Mouse (Mus musculus) neural tube, embryonic 15.5 days (tissue): Measurements from ENCODE around the gene Snx29. TPM values are rescaled to one million over a fixed set of nuclear protein-coding genes. Genes with fewer than 3 reads are reported as not detected.
A peak's percentile ranks its signal among the peaks of the same experiment; 100 is the strongest.

Experiments used
- ATAC-seq: fragments of 200-750 bp; cut with Nextera tagmentation; 2 replicates; pipeline ENCODE4 v1.8.0; 2017; ENCODE audit warnings: mild to moderate bottlenecking, moderate TSS enrichment, moderate library complexity; ENCODE audit not compliant: low FRiP score
- H3K27ac ChIP-seq: fragments of 300-500 bp; sonication (generic); replicated peaks from 2 replicates; pipeline ENCODE4 v1.5.1; 2015; ENCODE audit warnings: mild to moderate bottlenecking, inconsistent platforms
- H3K27me3 ChIP-seq: fragments of 300-500 bp; sonication (generic); replicated peaks from 2 replicates; pipeline ENCODE4 v1.6.1; 2015; ENCODE audit warnings: inconsistent platforms
- H3K36me3 ChIP-seq: fragments of 300-500 bp; sonication (generic); 2 replicates; pipeline ENCODE4 v1.6.1; 2015; ENCODE audit warnings: inconsistent platforms
- H3K4me1 ChIP-seq: fragments of 300-500 bp; sonication (generic); 2 replicates; pipeline ENCODE4 v1.6.1; 2015; ENCODE audit warnings: inconsistent platforms
- H3K4me2 ChIP-seq: fragments of 300-500 bp; sonication (generic); 2 replicates; pipeline ENCODE4 v1.6.1; 2015; ENCODE audit warnings: inconsistent platforms, mild to moderate bottlenecking, moderate library complexity
- H3K4me3 ChIP-seq: fragments of 300-500 bp; sonication (generic); replicated peaks from 2 replicates; pipeline ENCODE4 v1.5.1; 2015; ENCODE audit warnings: mild to moderate bottlenecking, inconsistent platforms
- H3K9ac ChIP-seq: fragments of 300-500 bp; sonication (generic); replicated peaks from 2 replicates; pipeline ENCODE4 v1.6.1; 2015; ENCODE audit warnings: mild to moderate bottlenecking, inconsistent platforms
- H3K9me3 ChIP-seq: fragments of 300-500 bp; sonication (generic); replicated peaks from 2 replicates; pipeline ENCODE4 v1.6.1; 2016; ENCODE audit warnings: inconsistent platforms
- WGBS: fragments of 180-500 bp; shearing (Covaris S2); methylation state at CpG from one replicate; pipeline ENCODE4 v1.1.7; 2015; ENCODE audit warnings: mixed read lengths; 5-methylcytosine and 5-hydroxymethylcytosine counted together
- polyA plus RNA-seq: library from polyadenylated mRNA; unstranded; fragments of >200 nt; fragmentation: Nextera tagmentation; extraction: Ambion mirVana; gene quantifications from 2 replicates; pipeline ENCODE4 v1.2.1, GENCODE M21; 2015

Snx29 gene
- polyA plus RNA-seq, 1 experiment from 2014 or later: 18.7 TPM

DNA sequence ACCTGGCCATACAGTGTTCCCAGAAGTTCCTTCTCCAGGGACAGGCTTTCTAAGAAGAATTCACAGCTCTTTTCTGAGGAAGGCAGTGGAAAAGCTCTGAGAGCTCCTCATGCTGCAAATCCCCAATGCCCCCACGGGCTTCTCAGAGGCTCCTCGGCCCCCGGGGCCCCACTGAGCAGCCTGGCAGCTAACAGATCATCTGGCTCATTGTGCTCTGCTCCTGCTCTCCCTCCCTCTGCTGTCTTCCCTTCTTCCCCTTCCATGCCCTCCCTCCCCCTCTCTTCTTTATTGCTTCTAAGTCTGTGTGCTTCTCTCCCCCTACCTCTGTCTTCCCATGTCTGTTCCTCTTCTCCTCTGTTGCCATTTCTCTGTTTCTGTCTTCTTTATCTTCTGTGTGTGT is 314.2 kb downstream of the Snx29 start:
- no peaks in the 10 kb centered on the region for H3K9me3 ChIP-seq
- H3K4me2 ChIP-seq: 0 out of 2 replicates have a peak overlapping the region, but pooled peaks have one; percentile 15
- peak; percentile 75 for ATAC-seq
- 0% methylated on average over 3 of the region's 3 CpGs for WGBS
- no peaks in the 10 kb centered on the region for H3K36me3 ChIP-seq
- peak overlapping the region; percentile 51 for H3K27ac ChIP-seq
- peaks cover 17% of the 10 kb centered on the region for H3K4me1 ChIP-seq
- no peak overlapping the region for H3K4me3 ChIP-seq
- H3K27me3 ChIP-seq: no peaks in the 10 kb centered on the region
- no peak overlapping the region for H3K9ac ChIP-seq

DNA sequence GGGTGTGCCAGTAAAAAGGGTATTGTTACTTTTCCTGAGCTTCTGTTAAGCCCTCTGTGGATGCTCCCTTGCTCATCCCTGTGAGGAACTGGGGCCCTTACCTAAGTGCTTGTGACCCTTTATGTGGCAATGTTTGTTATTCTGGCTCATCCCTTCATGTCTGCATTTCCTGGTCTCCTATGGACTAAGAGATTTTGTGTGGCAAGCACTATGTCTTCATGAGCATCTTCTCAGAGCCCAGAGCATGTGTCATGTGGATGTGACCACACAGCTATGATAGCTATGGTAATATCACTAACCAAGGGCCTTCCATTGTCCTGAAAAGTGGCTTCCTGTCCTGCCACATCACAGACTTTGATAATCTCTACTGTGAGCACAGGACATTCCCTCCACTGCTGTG is 315.1 kb downstream of the Snx29 start:
- Histone ChIP-seq H3K27me3 (no peaks in the 10 kb centered on the region), H3K9me3 (no peaks in the 10 kb centered on the region), H3K4me1 (peaks cover 17% of the 10 kb centered on the region), H3K27ac (no peak overlapping the region), H3K4me3 (no peak overlapping the region), H3K4me2 (no peak overlapping the region), H3K9ac (no peak overlapping the region), H3K36me3 (no peaks in the 10 kb centered on the region)
- no peak for ATAC-seq

DNA sequence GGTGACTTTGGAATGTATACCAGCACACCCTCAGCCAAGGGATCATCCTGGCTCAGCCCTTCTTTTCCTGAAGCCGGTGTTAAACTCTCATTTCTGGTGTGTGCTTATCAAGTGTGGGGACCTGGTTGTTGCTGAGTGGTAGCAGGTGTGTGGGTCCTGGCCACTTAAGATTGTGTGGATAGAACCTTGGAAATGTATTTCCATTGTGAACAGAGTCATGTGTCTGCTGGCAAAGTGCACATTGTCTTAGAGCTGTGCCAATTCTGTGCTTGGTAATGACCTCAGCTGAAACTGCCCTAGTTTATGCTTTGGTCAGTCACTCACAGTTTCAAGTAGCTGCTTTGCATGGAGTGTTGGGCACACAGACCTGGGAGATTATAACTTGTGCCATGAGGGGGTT is 316.0 kb downstream of the Snx29 start:
- no peak overlapping the region for H3K4me2 ChIP-seq
- peaks cover 17% of the 10 kb centered on the region for H3K4me1 ChIP-seq
- H3K27ac ChIP-seq: no peak overlapping the region
- WGBS: 92% methylated on average over 1 of the region's 1 CpGs
- no peak for ATAC-seq
- no peak overlapping the region for H3K4me3 ChIP-seq
- H3K9ac ChIP-seq: no peak overlapping the region
- no peaks in the 10 kb centered on the region for H3K27me3 ChIP-seq
- H3K36me3 ChIP-seq: no peaks in the 10 kb centered on the region
- no peaks in the 10 kb centered on the region for H3K9me3 ChIP-seq

DNA sequence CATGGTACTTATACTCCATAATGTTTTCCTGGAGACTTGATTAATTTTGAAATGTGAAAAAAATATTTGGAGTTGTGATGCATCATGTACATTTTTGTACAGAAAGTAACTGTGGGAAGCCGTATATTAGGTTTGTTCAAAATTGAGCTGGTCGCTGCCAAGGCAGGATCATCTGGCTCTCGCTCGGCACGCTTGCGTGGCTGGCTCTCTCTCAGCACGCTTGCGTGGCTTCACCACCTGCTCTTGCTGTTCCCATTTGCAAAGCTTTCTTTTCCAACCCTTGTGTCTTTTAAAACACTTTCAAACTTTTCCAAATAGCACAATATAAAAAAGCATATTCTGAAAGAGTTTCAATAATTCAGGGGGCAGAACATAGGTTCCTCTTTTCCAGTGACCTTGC is 317.2 kb downstream of the Snx29 start:
- H3K4me3 ChIP-seq: no peak overlapping the region
- H3K4me2 ChIP-seq: no peak overlapping the region
- 84% methylated on average over 8 of the region's 8 CpGs for WGBS
- H3K27ac ChIP-seq: no peak overlapping the region
- H3K4me1 ChIP-seq: peaks cover 17% of the 10 kb centered on the region
- no peak overlapping the region for H3K9ac ChIP-seq
- ATAC-seq: no peak
- H3K36me3 ChIP-seq: no peaks in the 10 kb centered on the region
- no peaks in the 10 kb centered on the region for H3K9me3 ChIP-seq
- H3K27me3 ChIP-seq: no peaks in the 10 kb centered on the region

DNA sequence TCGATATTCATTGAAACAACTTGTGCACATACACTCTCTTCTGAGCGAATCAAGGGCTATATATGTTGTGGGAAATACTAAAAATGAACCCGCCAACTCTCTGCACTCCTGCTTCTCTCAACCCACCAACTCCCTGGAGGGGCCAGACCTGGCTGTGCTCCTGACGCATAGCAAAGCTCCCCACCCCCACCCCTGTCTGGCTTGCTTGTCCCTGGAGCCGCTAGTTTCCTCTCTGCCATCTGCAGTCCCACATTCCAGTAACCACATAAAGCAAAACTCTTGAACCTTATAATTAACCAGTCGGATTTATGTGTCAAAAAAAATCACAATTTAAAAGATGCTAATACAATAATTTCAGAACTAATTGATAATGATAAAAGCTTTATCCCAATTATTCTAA is 320.9 kb downstream of the Snx29 start:
- no peak overlapping the region for H3K27ac ChIP-seq
- WGBS: 64% methylated on average over 6 of the region's 6 CpGs
- no peaks in the 10 kb centered on the region for H3K9me3 ChIP-seq
- no peak overlapping the region for H3K9ac ChIP-seq
- no peaks in the 10 kb centered on the region for H3K36me3 ChIP-seq
- ATAC-seq: no peak
- H3K4me1 ChIP-seq: peaks cover 11% of the 10 kb centered on the region; the same call in 1 of the 2 replicates
- no peak overlapping the region for H3K4me3 ChIP-seq
- no peak overlapping the region for H3K4me2 ChIP-seq
- no peaks in the 10 kb centered on the region for H3K27me3 ChIP-seq

DNA sequence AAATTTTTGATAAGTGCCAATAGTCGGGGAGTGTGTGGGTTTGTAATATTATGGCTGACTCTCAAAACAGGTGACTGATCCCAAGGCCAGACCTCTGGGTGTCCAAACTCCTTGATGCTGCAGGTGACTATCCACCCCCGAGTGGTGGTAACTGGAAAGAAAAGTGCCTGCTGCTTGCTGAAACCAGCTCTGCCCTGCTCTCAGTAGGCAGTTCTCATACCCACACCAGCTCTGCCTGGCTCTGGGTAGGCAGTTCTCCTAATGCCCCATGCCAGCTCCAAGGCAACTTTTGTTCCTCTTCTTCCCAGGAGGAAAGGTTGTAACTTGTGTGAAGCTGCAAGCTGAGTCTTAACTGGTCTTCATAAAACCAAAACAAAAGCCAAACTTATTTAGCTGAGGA is 321.7 kb downstream of the Snx29 start:
- no peaks in the 10 kb centered on the region for H3K36me3 ChIP-seq
- no peak overlapping the region for H3K9ac ChIP-seq
- WGBS: 79% methylated on average over 2 of the region's 2 CpGs
- H3K4me1 ChIP-seq: peaks cover 10% of the 10 kb centered on the region; the same call in 1 of the 2 replicates
- no peak overlapping the region for H3K27ac ChIP-seq
- no peak overlapping the region for H3K4me2 ChIP-seq
- no peaks in the 10 kb centered on the region for H3K27me3 ChIP-seq
- ATAC-seq: no peak; the same call in 1 of the 2 replicates
- H3K9me3 ChIP-seq: no peaks in the 10 kb centered on the region
- no peak overlapping the region for H3K4me3 ChIP-seq

DNA sequence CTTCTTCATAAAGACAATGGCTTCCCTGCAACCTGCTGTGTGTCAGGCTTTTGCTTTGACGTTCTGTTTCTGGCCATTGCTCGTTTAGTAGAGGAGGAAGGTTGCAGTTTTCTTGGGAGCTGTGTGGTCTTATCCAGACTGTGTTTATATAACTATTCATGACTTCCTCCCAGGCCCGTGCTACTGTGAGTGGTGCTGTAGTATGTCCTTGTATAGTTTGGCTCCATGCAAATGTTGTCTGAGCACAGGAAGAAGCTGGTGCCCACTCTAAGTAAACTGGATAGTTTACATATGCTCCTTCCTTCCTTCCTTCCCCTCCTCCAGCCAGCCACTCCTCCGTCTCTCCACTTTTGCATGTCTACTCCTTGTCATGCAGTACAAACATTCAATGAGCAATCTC is 323.0 kb downstream of the Snx29 start:
- Histone ChIP-seq H3K9me3 (no peaks in the 10 kb centered on the region), H3K27ac (no peak overlapping the region), H3K27me3 (no peaks in the 10 kb centered on the region), H3K36me3 (no peaks in the 10 kb centered on the region), H3K4me1 (peaks cover 12% of the 10 kb centered on the region; the same call in 1 of the 2 replicates), H3K4me2 (no peak overlapping the region), H3K4me3 (no peak overlapping the region), H3K9ac (no peak overlapping the region)
- whole genome bisulfite sequencing: 36% methylated on average over 4 of the region's 4 CpGs
- ATAC-seq: no peak

DNA sequence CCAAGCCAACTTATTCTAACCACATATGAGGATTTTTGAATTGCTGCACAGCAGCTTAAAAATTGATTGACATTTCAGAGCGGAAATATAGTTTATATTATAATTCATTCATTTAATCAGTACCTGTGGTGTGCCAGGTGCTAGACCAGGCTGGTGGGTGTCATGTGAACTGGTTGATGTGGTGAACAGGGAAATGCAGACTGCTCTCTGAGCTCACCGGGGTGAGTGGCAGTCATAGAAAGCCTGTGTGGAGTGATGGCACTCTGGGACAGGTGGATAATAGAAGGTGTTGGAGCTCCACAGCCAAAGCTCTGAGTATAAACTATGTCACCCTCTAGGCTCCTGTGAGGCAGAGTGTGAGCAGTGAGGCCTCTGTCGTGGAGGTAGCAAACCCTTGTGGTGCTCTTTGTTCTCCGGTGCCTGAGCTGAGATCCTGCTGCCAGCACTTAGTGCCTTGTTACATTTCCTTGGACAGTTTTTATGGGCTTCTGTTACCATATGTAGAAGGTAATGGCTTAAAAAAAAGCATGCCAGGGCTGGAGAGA is 324.1 kb downstream of the Snx29 start:
- H3K36me3 ChIP-seq: no peaks in the 10 kb centered on the region
- peaks cover 14% of the 10 kb centered on the region; the same call in 1 of the 2 replicates for H3K4me1 ChIP-seq
- H3K27me3 ChIP-seq: no peaks in the 10 kb centered on the region
- no peak overlapping the region for H3K4me2 ChIP-seq
- 75% methylated on average over 4 of the region's 4 CpGs for WGBS
- no peak overlapping the region for H3K27ac ChIP-seq
- no peaks in the 10 kb centered on the region for H3K9me3 ChIP-seq
- no peak overlapping the region for H3K9ac ChIP-seq
- no peak overlapping the region for H3K4me3 ChIP-seq
- ATAC-seq: no peak

DNA sequence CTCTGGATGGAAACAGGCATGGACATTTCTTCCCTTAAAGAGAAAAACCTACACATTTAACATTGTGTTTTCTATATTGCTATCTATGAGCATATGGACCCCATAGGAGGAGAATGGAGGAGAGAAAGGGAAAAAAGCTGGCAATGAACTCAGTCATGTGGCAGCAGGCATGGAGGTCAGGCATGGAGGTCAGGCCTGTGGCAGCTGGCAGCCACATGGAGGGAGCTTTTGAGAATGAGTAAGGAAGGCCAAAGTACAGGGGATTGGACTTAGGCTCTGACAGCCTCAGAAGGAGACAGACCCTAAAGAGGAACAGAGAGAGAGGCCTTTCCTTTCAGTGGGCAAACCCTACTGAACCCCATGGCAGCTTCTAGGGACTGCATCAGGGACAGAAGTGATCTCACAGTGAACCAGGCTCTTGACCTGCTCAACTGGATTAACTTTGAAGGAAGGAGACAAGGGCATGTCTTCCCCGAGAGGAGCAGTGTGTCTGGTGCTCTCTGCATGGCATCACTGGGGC is 325.5 kb downstream of the Snx29 start:
- WGBS: 95% methylated on average over 1 of the region's 1 CpGs
- Histone ChIP-seq H3K9me3 (no peaks in the 10 kb centered on the region), H3K9ac (no peak overlapping the region), H3K4me1 (peaks cover 14% of the 10 kb centered on the region; the same call in 1 of the 2 replicates), H3K4me2 (no peak overlapping the region), H3K4me3 (no peak overlapping the region), H3K27ac (no peak overlapping the region), H3K27me3 (no peaks in the 10 kb centered on the region), H3K36me3 (no peaks in the 10 kb centered on the region)
- ATAC-seq: no peak

DNA sequence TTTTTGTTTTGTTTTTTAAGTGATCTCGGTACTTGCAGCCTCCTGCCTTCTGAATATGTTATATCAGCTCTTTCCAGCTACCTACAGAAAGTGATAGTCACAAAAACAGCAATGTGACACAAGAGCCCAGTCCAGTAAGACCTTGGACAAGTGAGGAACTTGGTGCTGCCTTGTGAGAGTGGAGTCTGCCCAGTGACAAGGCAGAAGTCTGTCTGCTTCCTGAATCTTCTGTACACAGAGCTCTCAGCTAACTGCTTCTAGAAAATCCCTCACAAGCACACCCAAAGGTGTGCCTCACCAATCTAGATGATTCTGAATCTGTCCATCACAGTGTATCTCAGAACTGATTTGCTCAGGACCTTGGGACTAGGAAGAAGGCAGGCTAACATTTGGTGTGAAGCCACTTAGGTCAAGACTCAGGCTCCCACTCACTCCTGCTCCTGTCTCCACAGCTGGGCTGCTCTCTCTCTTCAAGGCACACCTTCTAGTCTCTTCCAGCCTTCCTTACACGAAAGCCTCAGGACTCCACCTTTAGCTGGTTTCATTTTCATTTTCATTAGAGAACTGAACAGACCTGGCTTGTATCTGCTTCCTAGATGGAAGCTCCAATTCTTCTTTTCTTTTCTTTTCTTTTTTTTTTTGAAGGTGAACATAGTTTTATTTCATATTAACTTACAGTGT is 330.1 kb downstream of the Snx29 start:
- Histone ChIP-seq H3K4me2 (no peak overlapping the region), H3K9me3 (no peaks in the 10 kb centered on the region), H3K36me3 (no peaks in the 10 kb centered on the region), H3K4me1 (0 out of 2 replicates have a peak, but pooled peaks cover 4% of the 10 kb centered on the region), H3K27ac (no peak overlapping the region), H3K9ac (no peak overlapping the region), H3K4me3 (no peak overlapping the region), H3K27me3 (no peaks in the 10 kb centered on the region)
- WGBS: 80% methylated on average over 2 of the region's 2 CpGs
- no peak for ATAC-seq

DNA sequence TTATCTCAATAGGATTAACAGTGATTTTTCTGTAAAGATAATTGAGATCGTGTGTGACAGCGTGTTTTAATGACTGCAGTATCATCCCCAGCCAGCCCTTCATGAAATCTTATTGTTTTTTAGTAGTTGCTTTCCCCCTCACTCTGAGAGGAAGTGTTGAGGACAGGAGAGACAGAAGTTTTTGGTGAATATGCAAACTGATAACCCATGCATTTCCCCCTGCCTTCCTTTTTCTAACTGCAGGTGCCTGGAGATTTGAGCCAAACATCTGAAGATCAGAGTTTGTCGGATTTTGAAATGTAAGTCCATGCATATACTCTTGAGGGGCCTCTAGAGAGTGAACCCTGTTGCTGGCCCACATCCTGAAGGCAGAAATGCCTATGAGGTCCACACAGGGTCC is 333.2 kb downstream of the Snx29 start:
- Histone ChIP-seq H3K9ac (no peak overlapping the region), H3K36me3 (no peaks in the 10 kb centered on the region), H3K9me3 (no peaks in the 10 kb centered on the region), H3K4me1 (0 out of 2 replicates have a peak, but pooled peaks cover under 1% of the 10 kb centered on the region), H3K27me3 (no peaks in the 10 kb centered on the region), H3K4me2 (no peak overlapping the region), H3K4me3 (no peak overlapping the region), H3K27ac (no peak overlapping the region)
- no peak for ATAC-seq
- WGBS: 75% methylated on average over 3 of the region's 3 CpGs

DNA sequence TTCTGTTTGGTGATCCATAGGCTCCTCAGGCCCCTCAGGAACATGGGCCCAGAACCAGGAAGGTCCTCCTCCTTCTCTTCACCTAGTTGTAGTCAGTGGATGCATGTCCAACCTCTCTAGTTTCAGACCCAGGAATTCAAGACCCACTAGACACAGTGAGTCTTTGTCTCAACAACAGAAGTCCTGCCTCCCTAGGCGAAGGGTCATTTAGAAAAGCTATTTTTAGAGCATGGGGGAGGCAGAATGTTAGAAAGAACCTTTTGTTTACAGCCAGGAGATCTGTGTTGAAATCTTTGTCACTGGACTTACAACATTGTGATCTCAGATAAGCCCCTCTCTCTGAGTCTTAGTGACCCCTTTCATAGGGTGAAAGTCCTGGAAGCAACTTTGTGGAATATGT is 334.4 kb downstream of the Snx29 start:
- 44% methylated on average over 1 of the region's 1 CpGs for WGBS
- no peaks in the 10 kb centered on the region for H3K27me3 ChIP-seq

More for the DNA sequence above, 334.4 kb downstream of the Snx29 start:
- ATAC-seq: no peak
- Histone ChIP-seq H3K4me2 (no peak overlapping the region), H3K27ac (no peak overlapping the region), H3K9ac (no peak overlapping the region), H3K36me3 (no peaks in the 10 kb centered on the region), H3K4me1 (no peaks in the 10 kb centered on the region), H3K9me3 (no peaks in the 10 kb centered on the region), H3K4me3 (no peak overlapping the region)
